Mouse (Mus musculus) adrenal gland, adult 8-10 months (tissue): ENCODE results near the gene Unc5b. TPM values are rescaled to one million over a fixed set of nuclear protein-coding genes. Genes with fewer than 3 reads are reported as not detected.
"Not testable (repeated sequence)": the region's sequence is repeated elsewhere in the genome, so short reads cannot be mapped to it uniquely, and the experiment has no call there.

Experiments
- DNase-seq: peaks from one replicate; pipeline ENCODE4 v3.0.0; 2022
- total RNA-seq, 4 experiments: library from RNA; stranded (reverse); gene quantifications; 2 replicates each; pipeline ENCODE4 v1.2.4; 2022

Unc5b gene
- total RNA-seq, 4 experiments from 2014 or later, result 3.9 to 7.9 (median 6.1) TPM

DNA sequence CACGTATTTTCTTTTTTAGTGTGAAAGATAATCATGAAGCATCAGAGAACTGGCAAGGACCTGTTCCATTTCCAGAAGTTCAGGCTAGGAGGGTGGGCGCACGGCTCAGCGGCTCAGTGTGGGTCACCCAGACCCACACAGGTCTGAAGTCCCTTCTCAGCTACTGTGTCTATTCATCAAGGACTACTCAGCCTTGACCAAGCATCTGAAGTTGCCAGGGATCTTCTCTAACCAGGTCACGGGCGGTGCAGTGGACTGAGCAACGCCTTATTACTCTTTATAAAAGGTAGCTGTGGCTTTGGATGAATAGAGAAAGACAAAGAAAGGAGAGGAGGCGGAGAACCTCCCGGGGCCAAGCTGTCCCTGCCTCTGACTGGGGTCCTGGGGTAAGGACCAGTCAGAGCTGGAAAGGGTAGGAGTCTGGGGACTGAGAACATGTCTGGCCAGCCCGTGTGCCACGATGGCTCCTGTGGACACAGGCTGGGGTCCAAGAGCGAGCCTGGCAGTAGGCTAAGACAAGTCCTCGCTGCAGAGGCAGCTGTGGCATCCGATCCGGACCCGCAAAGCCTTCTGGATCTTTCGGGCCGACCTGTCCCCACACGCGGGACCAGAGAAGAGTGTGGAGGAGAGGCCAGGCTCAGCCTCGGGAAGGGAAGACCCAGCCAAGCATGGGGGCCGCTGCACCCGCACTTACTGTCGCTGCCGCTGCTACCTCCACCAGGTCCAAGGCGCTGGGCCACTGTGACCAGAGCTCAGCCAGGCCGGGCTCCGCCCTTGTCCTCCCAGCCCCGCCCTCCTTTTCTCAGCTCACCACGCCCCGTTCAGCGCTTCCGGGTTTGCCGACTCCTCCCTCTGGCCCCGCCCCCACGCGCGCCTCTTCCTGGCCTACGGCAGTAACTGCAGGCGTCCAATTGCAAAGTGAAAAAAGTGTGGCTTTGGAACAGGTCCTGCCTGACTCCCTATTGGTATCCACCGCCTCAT lies 79.1 kb downstream of the Unc5b start, which contains the start of gene Slc29a3:
Gene Slc29a3, minus strand, starts transcription at position 755 of the 981 bp plus-strand sequence.
- peak; percentile 95 for DNase-seq

DNA sequence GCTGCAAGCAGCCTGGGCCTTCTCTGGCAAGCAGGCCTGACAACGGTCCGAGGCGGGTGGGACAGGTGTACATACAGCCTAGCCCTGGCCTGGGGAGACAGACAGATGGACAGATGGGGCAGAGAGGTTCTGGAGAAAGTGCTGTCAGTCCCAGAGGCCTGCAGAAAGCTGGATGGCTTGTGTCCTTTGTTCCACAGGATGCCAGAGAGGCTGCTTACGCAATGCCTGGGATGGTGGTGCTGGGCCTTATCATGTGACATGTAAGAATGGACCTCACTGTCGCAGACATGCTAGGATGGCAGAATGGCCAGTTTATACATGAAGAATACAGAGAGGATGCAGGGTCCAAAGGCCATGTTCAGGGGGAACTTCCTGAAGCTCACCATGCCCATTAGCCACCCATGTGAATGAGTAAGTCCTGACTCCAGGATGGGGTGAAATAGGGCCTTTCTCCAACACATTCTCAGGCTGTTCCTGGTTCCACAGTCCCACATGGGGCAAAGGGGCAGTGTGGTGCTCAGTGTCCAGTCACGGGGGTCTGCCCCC lies 83.6 kb downstream of the Unc5b start:
- DNase-seq, result no peak

DNA sequence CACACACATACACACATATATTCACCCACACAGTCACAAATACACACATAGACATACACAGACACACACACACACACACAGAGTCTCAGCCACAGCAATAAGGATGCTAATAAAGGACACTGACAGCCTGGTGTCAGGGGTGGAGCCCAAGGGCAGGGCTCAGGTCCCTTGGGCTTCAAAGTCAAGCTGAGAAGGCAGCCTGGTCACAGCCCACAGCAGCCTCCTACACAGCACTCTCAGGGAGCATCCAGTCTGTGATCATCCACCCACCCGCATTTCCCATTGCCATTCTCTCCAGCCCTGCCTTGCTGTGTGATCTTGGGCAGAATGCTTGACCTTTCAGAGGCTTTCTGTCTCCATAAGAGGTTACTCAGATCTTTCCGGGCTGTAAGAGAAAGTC lies 84.9 kb downstream of the Unc5b start:
- no peak for DNase-seq

DNA sequence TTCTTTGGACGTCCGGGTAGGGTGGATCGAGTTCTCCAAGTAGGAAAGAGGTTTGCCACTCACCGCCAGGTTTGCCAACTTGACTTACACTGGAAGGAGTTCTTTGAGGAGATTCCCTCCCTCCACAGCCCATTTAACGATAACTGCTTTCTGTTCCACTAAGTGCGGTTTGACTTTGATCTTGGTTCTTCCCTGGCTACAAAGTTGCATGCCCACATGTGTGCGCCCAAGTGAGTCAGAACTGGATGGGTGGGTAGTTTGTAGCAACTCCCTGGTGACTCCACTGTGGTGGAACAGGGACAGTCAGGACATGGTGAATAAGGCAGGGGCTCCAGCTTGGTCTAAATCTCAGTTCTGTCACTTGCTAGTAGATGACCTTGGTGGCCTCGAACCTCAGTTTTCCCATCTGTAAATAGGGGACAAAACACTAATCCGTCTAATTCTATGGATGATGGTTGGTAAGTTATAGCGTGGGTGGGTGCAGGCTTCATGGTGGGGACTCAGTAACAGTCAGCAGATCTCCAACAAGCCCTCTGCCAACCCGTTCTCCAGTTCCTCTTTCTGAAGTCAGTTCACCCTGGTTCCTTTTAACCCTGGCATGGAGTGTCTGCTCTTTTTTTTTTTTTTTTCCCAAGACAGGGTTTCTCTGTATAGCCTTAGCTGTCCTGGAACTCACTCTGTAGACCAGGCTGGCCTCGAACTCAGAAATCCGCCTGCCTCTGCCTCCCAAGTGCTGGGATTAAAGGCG lies 86.7 kb downstream of the Unc5b start:
- no peak for DNase-seq

DNA sequence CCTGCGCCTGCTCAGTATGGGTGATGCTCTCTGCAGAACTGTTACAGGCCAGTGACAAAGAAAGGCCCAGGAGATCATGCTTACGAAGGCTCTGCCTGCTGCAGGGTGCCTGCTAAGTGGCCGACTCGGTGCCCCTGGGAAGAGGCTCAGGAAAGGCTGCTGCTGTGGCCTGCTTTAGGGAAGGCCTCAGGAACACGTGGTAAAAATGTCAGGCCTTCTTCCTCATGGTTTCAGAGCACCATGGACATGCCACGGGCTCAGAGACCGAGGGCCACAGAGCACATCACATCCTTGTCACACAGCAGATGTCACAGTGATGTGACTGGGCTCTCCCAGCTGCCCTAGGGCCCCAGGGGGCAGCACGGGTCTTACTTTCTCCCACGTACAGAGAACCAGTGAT lies 87.7 kb downstream of the Unc5b start:
- DNase-seq, result no peak

DNA sequence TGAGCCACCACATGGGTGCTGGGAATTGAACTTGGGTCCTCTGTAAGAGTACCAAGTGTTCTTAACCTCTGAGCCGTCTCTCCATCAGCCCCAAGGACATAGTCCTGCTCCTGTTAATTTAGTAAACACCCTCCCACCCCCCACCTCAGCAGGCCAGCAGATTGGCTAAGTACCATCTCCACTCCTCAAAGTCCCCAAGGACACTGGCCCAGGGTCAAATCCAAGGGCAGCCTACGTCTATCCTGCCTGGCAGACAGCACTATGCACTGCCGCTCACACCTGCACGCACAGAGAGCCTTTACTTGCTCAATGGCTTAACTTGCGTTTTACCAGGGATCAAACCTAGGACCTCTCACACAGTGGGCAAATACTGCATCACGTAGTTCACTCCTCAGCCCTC lies 88.4 kb downstream of the Unc5b start:
- DNase-seq, result peak; percentile 63

DNA sequence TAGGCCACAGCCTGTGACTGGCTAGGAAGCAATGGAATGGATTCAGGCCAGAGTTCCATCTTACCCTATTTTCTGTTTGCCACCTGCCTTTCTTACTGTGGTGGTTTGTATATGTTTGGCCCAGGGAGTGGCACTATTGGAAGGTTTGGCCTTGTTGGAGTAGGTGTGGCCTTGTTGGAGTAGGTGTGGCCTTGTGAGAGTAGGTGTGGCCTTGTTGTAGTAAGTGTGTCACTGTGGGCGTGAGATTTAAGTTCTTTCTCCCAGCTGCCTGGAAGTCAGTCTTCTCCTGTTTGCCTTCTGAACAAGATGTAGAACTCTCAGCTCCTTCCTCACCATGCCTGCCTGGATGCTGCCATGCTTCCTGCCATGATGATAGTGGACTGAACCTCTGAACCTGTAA lies 89.1 kb downstream of the Unc5b start:
- DNase-seq, result not testable (repeated sequence)

DNA sequence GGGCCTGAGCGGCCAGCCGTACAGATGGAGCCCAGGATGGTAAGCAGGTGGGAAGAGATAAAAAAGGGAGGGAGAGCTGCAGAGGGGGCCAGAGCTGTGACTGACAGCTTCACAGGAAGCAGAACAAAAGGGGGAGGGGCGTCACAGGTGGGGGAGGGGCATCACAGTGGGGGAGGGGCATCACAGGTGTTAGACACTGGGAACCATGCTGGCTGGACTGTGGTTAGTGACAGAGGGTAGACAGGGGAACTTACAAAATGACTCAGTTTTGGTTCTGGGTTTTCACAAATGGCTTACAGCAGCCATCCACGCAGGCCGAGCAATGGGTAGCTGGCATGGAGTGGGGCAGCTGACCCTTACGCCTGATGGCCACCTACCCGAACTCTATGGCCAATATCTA lies 89.9 kb downstream of the Unc5b start:
- no peak for DNase-seq

DNA sequence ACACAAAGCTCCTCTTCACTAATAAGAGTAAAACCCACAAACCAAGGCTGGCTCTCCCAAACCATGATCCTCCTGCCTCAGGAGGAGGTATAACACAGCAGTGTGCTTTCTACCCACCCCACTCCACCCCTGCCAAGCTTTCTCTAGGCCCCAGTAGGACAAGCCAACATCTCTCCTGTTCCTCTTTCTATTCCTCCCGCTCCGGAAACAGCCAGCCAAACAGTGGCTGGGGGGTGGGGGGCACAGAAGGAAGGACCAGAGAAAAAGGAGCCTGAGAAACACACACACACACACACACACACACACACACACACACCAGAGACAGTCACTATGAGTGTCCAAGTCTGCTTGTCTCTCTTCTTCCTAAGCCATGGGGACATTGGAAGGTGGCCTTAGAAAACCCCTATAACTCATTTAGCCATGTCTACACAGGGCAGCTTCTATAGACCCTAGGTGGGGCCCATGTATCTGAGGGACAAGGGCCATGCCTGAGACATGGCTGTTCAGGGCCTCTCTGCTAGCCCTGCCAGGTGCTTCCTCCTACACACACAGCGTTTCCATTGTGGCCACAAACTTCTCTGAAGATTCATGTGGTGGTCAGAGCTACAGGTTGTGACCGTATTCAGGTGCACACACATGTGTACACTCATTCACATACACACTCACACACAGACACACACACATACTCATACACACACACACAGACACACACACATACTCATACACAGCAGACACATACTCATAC lies 91.6 kb downstream of the Unc5b start:
- DNase-seq, result no peak

DNA sequence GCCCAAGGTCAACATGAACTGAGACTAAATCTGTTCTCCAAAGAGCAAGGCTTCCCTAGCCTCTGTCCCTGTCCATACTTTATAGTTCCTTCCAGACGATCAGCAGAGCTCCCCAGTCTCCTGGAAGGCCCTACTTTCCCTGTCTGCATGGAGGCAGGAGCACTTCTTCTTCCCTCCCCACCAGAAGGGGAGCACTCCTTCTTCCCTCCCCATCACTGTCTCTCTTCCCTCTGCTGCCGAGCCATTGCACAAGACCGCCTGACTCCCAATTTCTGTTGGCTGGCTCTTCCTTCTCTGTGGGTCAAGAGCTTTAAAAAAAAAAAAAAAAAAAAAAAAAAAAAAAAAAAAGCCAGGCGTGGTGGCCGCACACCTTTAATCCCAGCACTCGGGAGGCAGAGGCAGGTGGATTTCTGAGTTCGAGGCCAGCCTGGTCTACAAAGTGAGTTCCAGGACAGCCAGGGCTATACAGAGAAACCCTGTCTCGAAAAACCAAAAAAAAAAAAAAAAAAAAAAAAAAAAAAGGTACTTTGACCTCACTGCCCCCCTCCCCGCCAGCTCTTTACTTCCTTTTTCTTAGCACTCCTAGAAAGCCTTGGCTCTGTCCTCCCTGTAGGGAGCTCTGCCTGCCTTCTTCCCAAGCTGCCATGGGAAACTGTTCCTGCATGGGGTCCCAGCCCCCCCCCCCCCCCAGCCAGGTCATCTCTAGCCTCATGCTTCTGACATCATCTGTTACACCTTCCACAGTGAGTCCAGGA lies 93.3 kb downstream of the Unc5b start:
- no peak for DNase-seq

DNA sequence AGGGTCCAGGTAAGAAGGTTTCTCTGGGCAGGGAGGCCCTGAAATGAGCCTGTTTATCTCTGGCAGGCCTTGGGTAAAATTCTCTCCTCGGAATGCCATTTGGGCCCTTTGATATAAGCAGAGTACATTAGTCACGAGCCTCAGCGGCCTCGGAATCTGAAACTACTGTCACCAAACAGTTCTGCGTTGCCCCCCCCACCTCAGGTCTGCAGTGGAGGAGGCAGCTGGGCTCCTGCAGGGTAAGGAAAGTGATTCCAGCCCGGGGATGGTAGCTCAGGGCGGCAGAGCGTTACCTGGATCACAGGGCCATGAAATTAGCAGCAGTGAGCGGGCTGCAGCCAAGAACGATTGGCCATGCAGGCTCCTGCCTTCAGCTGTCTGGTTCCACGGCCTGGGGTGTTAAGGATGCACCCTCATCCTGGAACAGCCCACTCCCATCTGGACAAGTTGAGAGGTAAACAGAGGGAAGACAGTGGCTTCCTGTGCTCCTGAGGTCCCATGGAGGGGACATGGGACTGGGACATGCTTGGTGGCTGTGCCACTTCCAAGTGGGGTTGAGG lies 94.1 kb downstream of the Unc5b start:
- peak; percentile 65 for DNase-seq

DNA sequence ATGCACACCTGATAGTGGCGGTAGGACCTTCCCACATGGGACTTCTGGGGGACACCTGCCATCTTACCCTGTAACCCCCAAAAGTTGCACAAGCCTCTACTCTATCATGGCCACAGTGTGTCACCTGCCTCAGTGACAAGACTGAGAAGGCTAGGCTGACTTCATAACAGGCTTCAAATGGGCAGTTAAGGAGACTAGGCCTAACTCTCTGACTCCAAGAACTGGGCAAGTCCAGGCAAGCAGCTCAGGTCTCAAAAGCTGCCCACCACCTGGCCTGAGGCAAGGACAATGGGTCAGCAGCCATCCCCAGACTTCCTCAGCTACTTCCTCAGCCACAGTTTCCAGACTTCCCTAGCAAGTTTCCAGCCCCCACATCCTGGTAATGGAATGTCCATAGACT lies 95.6 kb downstream of the Unc5b start:
- DNase-seq, result no peak

DNA sequence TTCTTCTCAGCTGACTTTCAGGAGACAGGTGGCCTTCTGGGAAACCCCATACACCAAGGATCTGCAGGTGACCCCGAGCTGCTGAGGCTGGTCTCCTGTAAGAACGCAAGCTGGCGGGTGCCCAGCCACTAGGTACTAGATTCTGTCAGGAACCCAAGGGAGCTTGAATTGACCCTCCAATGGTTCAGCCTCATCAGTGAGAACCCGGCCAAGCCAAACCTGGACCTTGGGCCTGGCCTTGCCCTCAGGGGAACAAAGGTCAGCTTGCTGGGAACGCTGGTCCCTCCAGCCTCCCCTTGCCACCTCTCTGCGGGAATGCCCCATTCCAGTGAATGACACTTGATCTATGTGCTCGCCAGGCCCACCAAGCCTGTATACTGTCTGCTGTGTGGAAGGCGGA lies 97.9 kb downstream of the Unc5b start:
- DNase-seq, result no peak

DNA sequence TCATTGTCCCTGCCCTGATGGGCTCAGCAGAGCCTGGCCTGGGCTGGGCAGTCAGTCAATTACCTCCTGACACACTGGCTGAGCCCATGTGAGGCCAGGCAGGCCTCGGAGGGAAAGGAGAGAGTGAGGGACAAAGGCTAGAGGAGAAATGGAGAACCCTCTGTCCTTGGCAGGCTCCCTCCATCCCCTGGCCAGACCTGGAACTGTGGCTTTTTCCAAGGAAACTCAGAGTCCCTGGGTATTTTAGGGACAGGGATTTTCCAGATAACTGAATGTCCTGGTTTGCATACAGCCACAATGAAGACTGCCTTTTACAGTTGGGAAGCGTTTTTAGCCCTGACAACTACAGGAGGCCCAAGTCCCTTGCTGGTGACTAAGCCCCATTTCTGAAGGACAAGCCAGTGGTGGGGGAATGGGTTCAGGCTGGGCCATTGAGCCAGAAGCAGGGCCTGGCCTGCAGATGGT lies 99.0 kb downstream of the Unc5b start:
- DNase-seq, result peak; percentile 68

DNA sequence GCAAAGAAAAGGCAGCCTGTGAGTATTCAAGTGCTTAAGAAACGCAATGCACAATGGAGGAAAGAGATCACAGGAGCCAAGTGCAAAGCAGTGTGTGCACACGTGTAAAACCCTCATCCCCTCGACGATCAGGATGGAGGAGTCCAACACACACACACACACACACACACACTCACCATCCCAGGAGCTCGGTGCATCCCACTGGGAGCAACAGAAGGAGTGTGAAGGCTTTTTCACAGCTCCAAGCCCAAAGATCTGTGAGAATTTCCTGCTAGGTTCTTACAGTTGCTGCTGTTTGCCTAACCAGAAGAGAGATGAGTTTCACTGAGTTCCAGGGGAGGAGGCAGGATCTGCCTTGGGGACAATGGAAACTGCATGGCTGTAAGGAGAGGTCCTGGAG lies 99.6 kb downstream of the Unc5b start:
- DNase-seq, result no peak

DNA sequence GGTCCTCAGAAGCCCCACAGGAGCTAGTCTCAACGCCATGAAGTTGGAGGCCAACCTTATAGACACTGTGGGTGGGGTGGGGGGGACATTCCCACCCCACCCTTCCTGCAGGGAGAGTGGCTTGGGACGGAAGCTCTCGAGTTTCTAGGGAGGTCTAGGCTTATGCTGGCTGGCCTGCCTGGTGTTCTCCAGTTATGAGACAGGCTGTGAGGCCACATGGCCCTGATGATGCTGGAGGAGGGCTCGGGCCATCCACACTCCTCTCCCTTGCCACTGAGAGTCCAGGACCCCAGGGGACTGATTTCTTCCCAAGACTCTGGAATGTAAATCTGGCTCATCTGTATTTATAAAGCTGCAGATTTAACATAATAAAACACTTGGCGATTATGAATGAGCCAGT lies 104.1 kb downstream of the Unc5b start:
- no peak for DNase-seq

DNA sequence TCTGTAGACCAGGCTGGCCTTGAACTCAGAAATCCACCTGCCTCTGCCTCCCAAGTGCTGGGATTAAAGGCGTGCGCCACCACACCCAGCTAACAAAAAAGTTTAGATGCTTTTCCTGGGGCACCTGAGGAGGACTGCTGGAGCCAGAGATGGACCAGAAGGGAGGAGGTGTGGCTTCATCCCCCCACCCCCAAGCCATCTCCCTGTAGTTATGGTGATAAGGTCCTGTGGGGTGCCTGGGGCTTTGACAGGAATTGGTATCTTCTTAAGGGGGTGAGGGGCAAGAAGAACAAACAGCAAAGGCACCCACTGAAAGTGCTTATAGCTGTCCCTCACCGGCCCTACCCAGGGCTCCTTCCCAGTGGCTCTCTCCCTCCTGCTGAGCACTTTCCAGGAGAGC lies 104.5 kb downstream of the Unc5b start:
- DNase-seq, result no peak

DNA sequence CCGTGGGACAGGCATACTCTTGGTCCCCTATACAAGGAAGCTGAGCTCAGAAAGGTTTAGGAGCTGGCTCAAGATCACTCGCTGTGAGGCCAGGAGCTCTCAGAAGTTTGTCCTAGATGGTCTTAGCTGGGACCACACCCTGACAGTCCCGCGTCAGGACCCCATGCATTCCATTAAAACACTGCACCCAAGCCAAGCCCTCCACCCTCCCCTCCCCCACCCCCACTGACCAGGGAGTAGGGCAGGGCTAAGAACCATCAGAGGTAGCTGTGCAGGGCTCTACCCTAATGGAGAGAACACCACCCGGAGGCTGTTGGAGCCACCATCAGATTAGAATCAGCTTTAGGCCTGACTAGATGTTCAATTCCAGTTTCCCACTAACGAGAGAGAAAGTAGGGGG lies 106.9 kb downstream of the Unc5b start:
- no peak for DNase-seq

DNA sequence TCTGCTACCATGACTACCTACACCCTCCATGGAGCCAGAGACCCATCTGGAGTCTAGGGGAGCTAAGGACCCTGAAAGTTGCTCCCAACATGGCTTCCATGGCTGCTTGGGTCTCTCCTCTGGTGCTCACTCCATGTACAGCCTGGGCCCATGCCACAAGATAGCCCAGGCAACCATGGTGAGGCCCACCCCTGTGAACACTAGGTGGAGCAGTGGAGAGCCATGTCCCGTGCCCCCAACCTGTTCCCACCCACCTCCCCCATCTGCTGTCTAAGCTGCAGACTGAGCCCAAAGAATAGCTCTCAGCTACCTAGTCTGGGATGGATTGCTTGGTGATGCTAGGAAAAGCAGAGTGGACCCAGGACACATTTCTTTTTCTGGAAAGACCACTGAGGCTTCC lies 108.0 kb downstream of the Unc5b start:
- DNase-seq, result no peak

DNA sequence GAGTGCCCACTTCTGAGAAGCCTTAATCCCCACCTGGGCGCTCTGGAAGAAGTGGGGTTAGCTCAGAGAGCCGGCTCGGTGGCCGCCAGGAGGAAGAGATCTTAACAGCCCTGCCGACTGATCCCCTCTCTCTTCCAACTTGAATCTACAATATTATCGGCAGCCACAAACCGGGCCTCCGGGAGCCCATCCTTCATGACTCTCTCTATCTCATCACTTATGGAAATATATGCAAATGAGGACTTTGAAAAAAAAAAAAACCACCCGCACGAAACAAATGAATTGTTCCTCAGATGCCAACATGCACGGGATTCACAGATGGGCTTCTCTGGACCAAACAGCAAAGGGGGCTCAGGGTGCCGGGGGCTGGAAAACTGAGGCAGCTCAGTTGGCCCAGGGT lies 109.7 kb downstream of the Unc5b start:
- no peak for DNase-seq

DNA sequence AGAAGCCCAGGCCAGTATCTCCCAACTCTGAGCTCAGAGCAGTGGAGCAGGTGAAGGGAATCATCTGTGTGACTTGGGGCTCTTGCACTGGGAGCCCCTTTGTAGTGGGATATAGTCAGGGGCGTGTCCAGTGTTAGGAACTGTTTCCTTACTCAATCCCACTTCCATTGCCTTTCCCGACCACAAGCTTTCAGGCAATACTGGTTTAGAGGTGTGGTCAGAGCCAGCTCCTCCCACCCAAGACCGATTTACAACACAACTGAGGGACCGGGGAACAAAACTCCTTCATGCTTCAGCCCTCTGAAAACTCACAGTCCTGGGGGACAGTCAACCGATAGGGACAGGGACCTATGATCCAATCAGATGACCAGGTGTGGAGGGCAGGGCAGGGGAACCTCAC lies 110.9 kb downstream of the Unc5b start:
- no peak for DNase-seq
